Mouse (Mus musculus) MEL (cell line): ENCODE data around the gene D8Ertd738e. TPM values are rescaled to one million over a fixed set of nuclear protein-coding genes. Genes with fewer than 3 reads are reported as not detected.

Experiments
- DNase-seq: peaks from one replicate; pipeline ENCODE4 v3.0.0; 2011; ENCODE audit warnings: low read depth, low spot score
- H3K27ac ChIP-seq: 2 replicates; pipeline ENCODE4 v1.5.1; 2012; ENCODE audit warnings: low read depth, mild to moderate bottlenecking, control low read depth, low read length, moderate library complexity; ENCODE audit not compliant: control insufficient read depth
- H3K27me3 ChIP-seq, 2 experiments: fragments of 150-350 bp in 1 of 2; sonication (generic) in 1 of 2; 2 replicates each; pipeline ENCODE4 v1.6.1; 2012; ENCODE audit warnings: low read length in 2 of 2, mild to moderate bottlenecking in 2 of 2, improper control_type of control experiment in 1 of 2, moderate library complexity in 1 of 2; ENCODE audit not compliant: insufficient read depth in 2 of 2, control insufficient read depth in 1 of 2
- H3K36me3 ChIP-seq, 2 experiments: 2 replicates each; pipeline ENCODE4 v1.6.1; 2012 to 2014; ENCODE audit warnings: low read length in 2 of 2, improper control_type of control experiment in 1 of 2, inconsistent platforms in 1 of 2, mild to moderate bottlenecking in 1 of 2; ENCODE audit not compliant: insufficient read depth in 2 of 2, control insufficient read depth in 1 of 2
- H3K4me1 ChIP-seq, 2 experiments: fragments of 150-350 bp in 1 of 2; sonication (generic) in 1 of 2; 2 replicates each; pipeline ENCODE4 v1.6.1; 2012; ENCODE audit warnings: low read length in 2 of 2, improper control_type of control experiment in 1 of 2, mild to moderate bottlenecking in 1 of 2; ENCODE audit not compliant: insufficient read depth in 2 of 2, control insufficient read depth in 1 of 2
- H3K4me3 ChIP-seq, 2 experiments: fragments of 150-350 bp in 1 of 2; sonication (generic) in 1 of 2; 2 replicates each; pipeline ENCODE4 v1.5.1; 2012; ENCODE audit warnings: low read depth in 2 of 2, low read length in 2 of 2, mild to moderate bottlenecking in 2 of 2, moderate library complexity in 2 of 2, control low read depth in 1 of 2, improper control_type of control experiment in 1 of 2; ENCODE audit not compliant: control insufficient read depth in 1 of 2, insufficient read depth in 1 of 2
- H3K79me2 ChIP-seq: 2 replicates; pipeline ENCODE4 v1.6.1; 2012; ENCODE audit warnings: mild to moderate bottlenecking, low read length, moderate library complexity; ENCODE audit not compliant: control insufficient read depth, poor library complexity, insufficient read depth
- H3K9ac ChIP-seq: 2 replicates; pipeline ENCODE4 v1.6.1; 2012; ENCODE audit warnings: low read depth, mild to moderate bottlenecking, control low read depth, low read length, moderate library complexity; ENCODE audit not compliant: control insufficient read depth, poor library complexity, severe bottlenecking
- H3K9me3 ChIP-seq: fragments of 150-350 bp; sonication (generic); replicated peaks from 2 replicates; pipeline ENCODE4 v1.6.1; 2012; ENCODE audit warnings: mild to moderate bottlenecking, low read length, improper control_type of control experiment, moderate library complexity; ENCODE audit not compliant: insufficient read depth
- CTCF ChIP-seq, 3 experiments: IDR thresholded peaks in 2 of 3; conservative IDR thresholded peaks in 1 of 3; 2 replicates each; pipeline ENCODE4 v1.5.1; 2011 to 2012; ENCODE audit warnings: low read length in 3 of 3, low read depth in 2 of 3, mild to moderate bottlenecking in 2 of 3, improper control_type of control experiment in 1 of 3, inconsistent platforms in 1 of 3, mixed read lengths in 1 of 3, moderate library complexity in 1 of 3; ENCODE audit not compliant: control insufficient read depth in 1 of 3, insufficient read depth in 1 of 3, poor library complexity in 1 of 3, severe bottlenecking in 1 of 3
- GABPA ChIP-seq: IDR thresholded peaks from 2 replicates; pipeline ENCODE4 v1.6.1; 2012; ENCODE audit warnings: low read depth, mild to moderate bottlenecking, inconsistent platforms, low read length, improper control_type of control experiment, moderate library complexity
- HCFC1 ChIP-seq: IDR thresholded peaks from 2 replicates; pipeline ENCODE4 v1.6.1; 2012; ENCODE audit warnings: low read depth, mild to moderate bottlenecking, inconsistent platforms, low read length, improper control_type of control experiment, moderate library complexity
- MAZ ChIP-seq: IDR thresholded peaks from 2 replicates; pipeline ENCODE4 v1.6.1; 2012; ENCODE audit warnings: low read depth, mild to moderate bottlenecking, inconsistent platforms, low read length, improper control_type of control experiment
- MYC ChIP-seq: IDR thresholded peaks from 2 replicates; pipeline ENCODE4 v1.6.1; 2011; ENCODE audit warnings: low read depth, mild to moderate bottlenecking, low read length, improper control_type of control experiment, moderate library complexity
- NELFE ChIP-seq: IDR thresholded peaks from 2 replicates; pipeline ENCODE4 v1.6.1; 2011; ENCODE audit warnings: low read depth, low read length, improper control_type of control experiment
- NRF1 ChIP-seq: IDR thresholded peaks from 2 replicates; pipeline ENCODE4 v1.6.1; 2014; ENCODE audit warnings: low read depth, mild to moderate bottlenecking, inconsistent platforms, low read length, improper control_type of control experiment, moderate library complexity; ENCODE audit not compliant: poor library complexity, insufficient read depth, severe bottlenecking
- RCOR1 ChIP-seq: IDR thresholded peaks from 2 replicates; pipeline ENCODE4 v1.6.1; 2012; ENCODE audit warnings: low read depth, mild to moderate bottlenecking, inconsistent platforms, low read length, improper control_type of control experiment
- UBTF ChIP-seq: IDR thresholded peaks from 2 replicates; pipeline ENCODE4 v1.6.1; 2012; ENCODE audit warnings: low read depth, mild to moderate bottlenecking, inconsistent platforms, low read length, improper control_type of control experiment, moderate library complexity, borderline replicate concordance; ENCODE audit not compliant: insufficient read depth
- polyA plus RNA-seq, 2 experiments: library from polyadenylated mRNA; stranded (reverse) in 1 of 2; unstranded in 1 of 2; fragments of >175 nt in 1 of 2; fragments of >200 nt in 1 of 2; gene quantifications; 2 replicates each; pipeline versions ENCODE4 v1.2.1 to v1.2.4; 2012; ENCODE audit warnings: low replicate concordance in 2 of 2, low read depth in 1 of 2; ENCODE audit not compliant: insufficient read length in 2 of 2, insufficient read depth in 1 of 2, missing spikeins in 1 of 2
- total RNA-seq: library from RNA; depleted of rRNA; stranded (reverse); fragments of 300-350 nt; gene quantifications from 2 replicates; pipeline ENCODE4 v1.2.3, GENCODE M21; 2012; rRNA removed

Gene D8Ertd738e
- total and polyA plus RNA-seq, 3 experiments = 149 to 164 TPM; not detected in 1

DNA sequence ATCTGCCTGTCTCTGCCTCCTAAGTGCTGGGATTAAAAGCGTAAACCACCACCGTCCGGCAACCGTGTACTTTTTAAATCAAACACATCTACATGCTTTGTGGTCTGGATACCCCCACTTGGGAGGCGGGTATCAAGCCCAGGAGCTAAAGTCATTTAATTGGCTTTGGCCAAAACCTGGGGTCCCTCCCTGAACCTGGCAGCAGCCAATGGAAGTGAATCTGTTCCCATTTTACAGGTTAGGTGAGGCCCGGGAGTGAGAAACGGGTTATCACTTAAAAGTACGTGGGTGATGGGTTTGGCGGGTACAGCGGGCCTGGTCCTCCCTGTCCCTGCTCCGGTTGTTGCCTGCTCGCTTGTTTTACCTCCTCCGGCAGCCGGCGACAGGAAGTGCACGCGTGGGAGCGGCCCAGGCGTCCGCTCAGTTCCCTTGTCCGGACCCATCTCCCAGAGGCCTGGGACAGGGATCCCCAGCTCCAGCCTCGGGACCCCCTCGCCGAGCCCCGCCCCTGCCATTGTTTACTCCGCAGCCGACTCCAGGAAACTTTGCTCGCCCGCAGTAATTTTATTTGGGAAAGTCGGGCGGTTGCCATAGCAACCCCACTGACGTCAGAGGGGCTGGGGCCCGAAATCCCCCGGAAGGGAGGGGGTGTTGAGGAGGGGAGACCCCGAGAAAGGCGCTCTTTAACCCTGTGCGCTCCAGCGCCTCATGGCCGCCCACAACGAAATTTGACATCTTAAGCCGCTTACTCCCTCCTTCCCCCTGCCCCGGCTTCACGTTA lies 52.2 kb downstream of the D8Ertd738e start:
- peak; percentile 68 for DNase-seq
- H3K36me3 ChIP-seq = peaks cover 0 to 7% of the 10 kb centered on the region in 2 experiments; a peak in 2 of 4 replicates
- H3K79me2 ChIP-seq = peaks cover 3% of the 10 kb centered on the region; the same call in 1 of the 2 replicates
- H3K4me3 ChIP-seq = peak overlapping the region; percentile 58 to 68
- peaks cover 1 to 24% of the 10 kb centered on the region in 2 experiments for H3K4me1 ChIP-seq
- no peaks in the 10 kb centered on the region for H3K27me3 ChIP-seq
- H3K9ac ChIP-seq = peak overlapping the region; percentile 65
- H3K9me3 ChIP-seq = no peaks in the 10 kb centered on the region
- H3K27ac ChIP-seq = peak overlapping the region; percentile 44
- TF ChIP-seq NRF1 = no peak
- peak; percentile 68; the same call in 1 of the 2 replicates for TF ChIP-seq MAZ
- TF ChIP-seq RCOR1 = no peak
- peak; percentile 39 for TF ChIP-seq HCFC1
- no peak for TF ChIP-seq GABPA
- no peak for TF ChIP-seq NELFE
- no peak for TF ChIP-seq CTCF (IDR thresholded peaks at IDR 0.05 in 2 of 3, conservative IDR thresholded peaks at IDR 0.05 in 1 of 3; ENCODE audit: control insufficient read depth in 1 of 3, insufficient read depth in 1 of 3, low read depth in 2 of 3, low read length in 3 of 3, poor library complexity in 1 of 3, severe bottlenecking in 1 of 3)
- TF ChIP-seq UBTF = no peak
- TF ChIP-seq MYC = no peak

Other genes starting within 250 kb of the D8Ertd738e start
- 0.39 and 0.69 TPM in 2 replicates for gene 1700067K01Rik, start 248.2 kb downstream of the D8Ertd738e start, total RNA-seq
- gene 1700067K01Rik, start 248.2 kb downstream of the D8Ertd738e start, polyA plus RNA-seq = under 1 TPM in 1 of 2 experiments, not detected in 1; 0.53 TPM
- gene 2210011C24Rik, start 237.5 kb downstream of the D8Ertd738e start, total RNA-seq = not detected in 2 replicates
- gene 2210011C24Rik, start 237.5 kb downstream of the D8Ertd738e start, polyA plus RNA-seq = not detected
- 0.65 and 0.92 TPM in 2 replicates for gene Palm3, start 228.2 kb downstream of the D8Ertd738e start, total RNA-seq
- gene Palm3, start 228.2 kb downstream of the D8Ertd738e start, polyA plus RNA-seq = 1 to 10 TPM in 1 of 2 experiments, not detected in 1; 3.6 TPM
- gene Il27ra, start 207.1 kb downstream of the D8Ertd738e start, total RNA-seq = 32.4 and 38.5 TPM in 2 replicates
- gene Il27ra, start 207.1 kb downstream of the D8Ertd738e start, polyA plus RNA-seq = 10 to 100 TPM in 1 of 2 experiments, not detected in 1; 31.8 TPM
- gene Rln3, start 204.7 kb downstream of the D8Ertd738e start, total RNA-seq = not detected in 2 replicates
- gene Rln3, start 204.7 kb downstream of the D8Ertd738e start, polyA plus RNA-seq = not detected
- 0.23 and 0.26 TPM in 2 replicates for gene Gm10643, start 184.6 kb downstream of the D8Ertd738e start, total RNA-seq
- under 1 TPM in 1 of 2 experiments, not detected in 1; 0.28 TPM for gene Gm10643, start 184.6 kb downstream of the D8Ertd738e start, polyA plus RNA-seq
- gene Rfx1, start 182.9 kb downstream of the D8Ertd738e start, total RNA-seq = 3.9 and 4.7 TPM in 2 replicates
- 10 to 100 TPM in 1 of 2 experiments, not detected in 1; 10.4 TPM for gene Rfx1, start 182.9 kb downstream of the D8Ertd738e start, polyA plus RNA-seq
- 34.4 and 37.0 TPM in 2 replicates for gene Dcaf15, start 145.0 kb downstream of the D8Ertd738e start, total RNA-seq
- gene Dcaf15, start 145.0 kb downstream of the D8Ertd738e start, polyA plus RNA-seq = 10 to 100 TPM in 1 of 2 experiments, not detected in 1; 56.1 TPM
- gene Podnl1, start 123.7 kb downstream of the D8Ertd738e start, total RNA-seq = 0.04 and 0.07 TPM in 2 replicates
- gene Podnl1, start 123.7 kb downstream of the D8Ertd738e start, polyA plus RNA-seq = under 1 TPM in 1 of 2 experiments, not detected in 1; 0.08 TPM
- gene Cc2d1a, start 101.8 kb downstream of the D8Ertd738e start, total RNA-seq = 7.3 and 9.1 TPM in 2 replicates
- 10 to 100 TPM in 1 of 2 experiments, not detected in 1; 18.7 TPM for gene Cc2d1a, start 101.8 kb downstream of the D8Ertd738e start, polyA plus RNA-seq
- gene 4930432K21Rik, start 101.7 kb downstream of the D8Ertd738e start, total RNA-seq = 1.3 and 2.2 TPM in 2 replicates
- 1 to 10 TPM in 1 of 2 experiments, not detected in 1; 3.0 TPM for gene 4930432K21Rik, start 101.7 kb downstream of the D8Ertd738e start, polyA plus RNA-seq
- gene Nanos3, start 64.5 kb downstream of the D8Ertd738e start, total RNA-seq = 0.56 and 2.0 TPM in 2 replicates
- gene Nanos3, start 64.5 kb downstream of the D8Ertd738e start, polyA plus RNA-seq = 1 to 10 TPM in 1 of 2 experiments, not detected in 1; 1.7 TPM
- 3.6 and 4.4 TPM in 2 replicates for gene Zswim4, start 12.7 kb downstream of the D8Ertd738e start, total RNA-seq
- gene Zswim4, start 12.7 kb downstream of the D8Ertd738e start, polyA plus RNA-seq = 1 to 10 TPM in 1 of 2 experiments, not detected in 1; 7.4 TPM
- 26.8 and 27.8 TPM in 2 replicates for gene Mri1, start 7.6 kb upstream of the D8Ertd738e start, total RNA-seq
- gene Mri1, start 7.6 kb upstream of the D8Ertd738e start, polyA plus RNA-seq = 10 to 100 TPM in 1 of 2 experiments, not detected in 1; 43.2 TPM
- 8.2 and 10.2 TPM in 2 replicates for gene Ccdc130, start 20.7 kb upstream of the D8Ertd738e start, total RNA-seq
- gene Ccdc130, start 20.7 kb upstream of the D8Ertd738e start, polyA plus RNA-seq = 10 to 100 TPM in 1 of 2 experiments, not detected in 1; 26.0 TPM
- 3.2 and 5.4 TPM in 2 replicates for gene Cacna1a, start 138.7 kb upstream of the D8Ertd738e start, total RNA-seq
- 1 to 10 TPM in 1 of 2 experiments, not detected in 1; 5.1 TPM for gene Cacna1a, start 138.7 kb upstream of the D8Ertd738e start, polyA plus RNA-seq